Mouse (Mus musculus): ENCODE results near the gene Sertad3. TPM values are rescaled to one million over a fixed set of nuclear protein-coding genes. Genes with fewer than 3 reads are reported as not detected.

Gene Sertad3
- polyA plus RNA-seq, 1 experiment from 2014 or later: 22.0 TPM

DNA sequence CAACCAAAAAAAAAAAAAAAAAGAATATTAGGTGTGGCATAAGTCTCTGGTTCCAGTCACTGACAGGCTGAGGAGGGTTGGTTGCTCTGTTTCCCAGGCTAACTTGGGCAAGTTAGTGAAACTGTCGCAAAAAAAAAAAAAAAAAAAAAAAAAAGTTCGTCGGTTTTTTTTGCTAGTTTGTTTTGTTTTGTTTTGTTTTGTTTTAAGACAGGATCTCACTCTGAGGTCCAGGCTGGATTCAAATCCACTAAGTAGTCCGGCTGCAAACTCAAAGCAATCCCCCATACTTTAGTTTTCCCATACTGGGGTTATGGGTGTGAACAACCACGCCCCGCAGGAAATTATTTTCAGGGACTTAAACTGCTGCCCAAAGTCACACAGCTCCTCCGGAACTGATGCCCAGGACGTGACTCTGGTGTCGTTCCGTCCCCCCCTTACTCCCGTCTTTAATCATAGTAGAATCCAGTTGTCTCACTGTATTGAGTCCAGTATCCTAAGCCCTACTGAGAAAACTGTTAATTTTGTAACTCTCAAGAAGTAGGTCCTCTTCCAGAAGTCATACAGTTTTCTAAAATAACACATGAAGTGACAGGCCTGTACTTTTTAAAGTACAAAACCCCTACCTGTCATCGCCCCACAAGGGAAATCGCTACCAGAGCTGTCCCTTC, 12.7 kb downstream of the Sertad3 start:
- ATAC-seq (ENCODE audit: insufficient read depth): no peak
- 3% methylated on average over 13 of the region's 13 CpGs for WGBS
- Histone ChIP-seq H3K9ac (peak overlapping the region; percentile 17), H3K27ac (ENCODE audit: low read depth) (peak overlapping the region; percentile 97), H3K4me3 (ENCODE audit: low read depth, low read length) (peak overlapping the region; percentile 76), H3K36me3 (ENCODE audit: insufficient read depth) (peaks cover 9% of the 10 kb centered on the region), H3K4me1 (ENCODE audit: insufficient read depth) (peaks cover 4% of the 10 kb centered on the region; the same call in 1 of the 2 replicates), H3K9me3 (ENCODE audit: low read depth, low read length) (no peaks in the 10 kb centered on the region), H3K4me2 (peak overlapping the region; percentile 83), H3K27me3 (ENCODE audit: insufficient read depth, low read length) (no peaks in the 10 kb centered on the region)
- DNase-seq: peak; percentile 74
- no peak for TF ChIP-seq CTCF (IDR thresholded peaks at IDR 0.05; ENCODE audit: low read depth)

DNA sequence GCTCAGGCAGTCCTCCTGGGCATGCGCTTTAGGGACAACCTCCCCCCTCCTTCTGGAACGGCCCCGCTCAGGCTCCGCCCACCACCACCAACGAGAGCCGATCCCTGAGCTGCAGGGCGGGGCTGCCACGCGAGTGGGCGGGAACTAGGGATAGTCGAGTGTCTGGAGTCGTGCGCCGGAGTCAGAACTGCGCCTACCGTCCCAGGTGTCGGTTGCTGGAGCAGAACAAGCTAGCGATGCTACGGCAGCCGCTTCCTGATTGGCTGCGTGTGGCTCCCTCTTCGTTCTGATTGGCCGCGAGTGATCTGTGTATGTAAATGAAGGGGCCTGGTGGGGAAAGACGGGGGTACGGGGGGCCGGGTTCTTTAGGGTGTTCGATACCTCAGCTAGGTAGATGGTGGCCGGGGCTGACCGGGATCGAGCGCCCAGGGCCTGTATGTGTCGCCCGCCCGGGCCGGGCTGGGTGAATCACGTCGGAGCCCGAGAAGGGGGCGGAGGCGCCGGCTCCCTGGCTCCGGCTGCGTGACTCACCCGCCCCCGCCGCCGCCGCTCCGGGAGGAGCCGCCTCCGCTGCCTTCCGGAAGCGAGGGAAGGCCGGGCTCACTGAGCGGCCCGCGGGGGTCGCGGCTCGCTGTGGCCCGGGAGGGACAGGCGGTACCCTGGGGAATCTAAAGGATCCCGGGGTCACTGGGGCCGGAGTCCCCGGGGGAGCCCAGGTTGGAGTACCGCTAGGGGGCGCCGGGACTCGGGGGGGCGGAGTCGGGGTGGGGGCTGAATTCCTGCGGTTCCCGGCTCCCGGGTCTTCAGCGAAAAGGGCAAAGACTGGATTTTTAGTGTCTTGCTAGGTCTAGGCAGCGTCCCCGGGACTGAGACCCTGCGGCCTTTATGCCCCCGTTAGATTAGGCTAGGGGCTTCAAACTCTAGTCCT, 13.5 kb downstream of the Sertad3 start, which contains the start of gene Sertad1:
Gene Sertad1, plus strand, starts transcription at position 141 of the 928 bp plus-strand sequence.
- Histone ChIP-seq H3K4me3 (ENCODE audit: low read depth, low read length) (peak within 1 kb of the TSS; percentile 76), H3K27me3 (ENCODE audit: insufficient read depth, low read length) (no peaks in the 10 kb centered on the region), H3K9ac (peak within 1 kb of the TSS; percentile 86), H3K4me1 (ENCODE audit: insufficient read depth) (peaks cover 6% of the 10 kb centered on the region), H3K36me3 (ENCODE audit: insufficient read depth) (peaks cover 9% of the 10 kb centered on the region), H3K4me2 (peak within 1 kb of the TSS; percentile 83), H3K27ac (ENCODE audit: low read depth) (peak within 1 kb of the TSS; percentile 97), H3K9me3 (ENCODE audit: low read depth, low read length) (no peaks in the 10 kb centered on the region)
- ATAC-seq (ENCODE audit: insufficient read depth) (peak; percentile 92), DNase-seq (peak; percentile 100)
- peak; percentile 61 for TF ChIP-seq CTCF (IDR thresholded peaks at IDR 0.05; ENCODE audit: low read depth)
- under 1% methylated on average over 80 of the region's 80 CpGs for WGBS

DNA sequence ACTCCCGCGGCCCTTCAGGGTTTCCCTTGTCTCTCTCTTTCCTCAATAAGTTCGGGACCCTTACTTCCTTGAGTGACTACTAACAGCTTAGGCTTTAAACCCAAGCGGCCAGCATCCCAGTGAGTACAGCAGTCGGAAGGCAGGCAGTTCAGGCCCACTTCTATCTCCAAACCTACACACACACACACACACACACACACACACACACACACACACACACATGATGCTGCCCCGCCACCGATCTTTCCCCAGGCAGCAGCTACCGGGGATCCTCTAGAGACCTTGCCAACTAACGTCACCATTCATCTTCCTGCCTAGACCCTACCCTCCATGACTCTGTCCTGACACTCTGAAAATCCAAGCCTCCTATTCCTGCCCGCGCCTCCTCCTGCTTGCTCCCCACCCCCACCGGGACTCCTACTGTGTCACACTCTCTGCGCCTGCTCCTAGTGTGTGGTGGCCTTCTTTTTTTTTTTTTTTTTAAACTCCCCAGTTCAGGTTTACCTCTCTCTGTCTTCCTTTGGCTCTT, 14.2 kb downstream of the Sertad3 start:
- no peaks in the 10 kb centered on the region for H3K9me3 ChIP-seq (ENCODE audit: low read depth, low read length)
- H3K4me3 ChIP-seq (ENCODE audit: low read depth, low read length): peak overlapping the region; percentile 76
- H3K4me2 ChIP-seq: peak overlapping the region; percentile 83
- peak overlapping the region; percentile 86 for H3K9ac ChIP-seq
- peak overlapping the region; percentile 97 for H3K27ac ChIP-seq (ENCODE audit: low read depth)
- ATAC-seq (ENCODE audit: insufficient read depth): no peak
- H3K27me3 ChIP-seq (ENCODE audit: insufficient read depth, low read length): no peaks in the 10 kb centered on the region
- DNase-seq: peak; percentile 55
- TF ChIP-seq CTCF (IDR thresholded peaks at IDR 0.05; ENCODE audit: low read depth): no peak
- WGBS: 0% methylated on average over 13 of the region's 13 CpGs
- H3K36me3 ChIP-seq (ENCODE audit: insufficient read depth): peaks cover 9% of the 10 kb centered on the region
- peaks cover 6% of the 10 kb centered on the region for H3K4me1 ChIP-seq (ENCODE audit: insufficient read depth)

GRCm38 (mm10) chr7:27489270-27489869, 15.8 kb downstream of the Sertad3 start:
- H3K4me2 ChIP-seq: peak overlapping the region; percentile 55; the same call in 1 of the 2 replicates
- TF ChIP-seq CTCF (IDR thresholded peaks at IDR 0.05; ENCODE audit: low read depth): no peak
- no peak overlapping the region for H3K9ac ChIP-seq

GRCm38 (mm10) chr7:27490227-27490542, 16.6 kb downstream of the Sertad3 start:
- no peak for DNase-seq
- Histone ChIP-seq H3K9ac (peak overlapping the region; percentile 49), H3K27me3 (ENCODE audit: insufficient read depth, low read length) (no peaks in the 10 kb centered on the region), H3K36me3 (ENCODE audit: insufficient read depth) (peaks cover 9% of the 10 kb centered on the region), H3K9me3 (ENCODE audit: low read depth, low read length) (no peaks in the 10 kb centered on the region), H3K4me3 (ENCODE audit: low read depth, low read length) (peak overlapping the region; percentile 31), H3K4me2 (peak overlapping the region; percentile 55), H3K27ac (ENCODE audit: low read depth) (peak overlapping the region; percentile 85), H3K4me1 (ENCODE audit: insufficient read depth) (peaks cover 6% of the 10 kb centered on the region)
- WGBS: 23% methylated on average over 4 of the region's 4 CpGs
- TF ChIP-seq CTCF (IDR thresholded peaks at IDR 0.05; ENCODE audit: low read depth): no peak
- no peak for ATAC-seq (ENCODE audit: insufficient read depth)

More at GRCm38 (mm10) chr7:27489270-27489869, 15.8 kb downstream of the Sertad3 start:
- ATAC-seq (ENCODE audit: insufficient read depth): no peak
- no peak overlapping the region for H3K27ac ChIP-seq (ENCODE audit: low read depth)
- H3K9me3 ChIP-seq (ENCODE audit: low read depth, low read length): no peaks in the 10 kb centered on the region
- H3K36me3 ChIP-seq (ENCODE audit: insufficient read depth): peaks cover 9% of the 10 kb centered on the region
- no peak for DNase-seq
- 90% methylated on average over 25 of the region's 25 CpGs for WGBS
- H3K4me3 ChIP-seq (ENCODE audit: low read depth, low read length): no peak overlapping the region
- no peaks in the 10 kb centered on the region for H3K27me3 ChIP-seq (ENCODE audit: insufficient read depth, low read length)
- H3K4me1 ChIP-seq (ENCODE audit: insufficient read depth): peaks cover 6% of the 10 kb centered on the region

- H3K27ac ChIP-seq (ENCODE audit: low read depth): peak overlapping the region; percentile 85
- peak overlapping the region; percentile 55 for H3K4me2 ChIP-seq
- H3K9ac ChIP-seq: peak overlapping the region; percentile 49
- H3K4me1 ChIP-seq (ENCODE audit: insufficient read depth): peaks cover 6% of the 10 kb centered on the region
- H3K9me3 ChIP-seq (ENCODE audit: low read depth, low read length): no peaks in the 10 kb centered on the region
- no peaks in the 10 kb centered on the region for H3K27me3 ChIP-seq (ENCODE audit: insufficient read depth, low read length)
- peak overlapping the region; percentile 31 for H3K4me3 ChIP-seq (ENCODE audit: low read depth, low read length)
- DNase-seq (peak; percentile 95), ATAC-seq (ENCODE audit: insufficient read depth) (peak; percentile 82)
- under 1% methylated on average over 32 of the region's 33 CpGs for WGBS
- TF ChIP-seq CTCF (IDR thresholded peaks at IDR 0.05; ENCODE audit: low read depth): peak; percentile 66
- peaks cover 9% of the 10 kb centered on the region for H3K36me3 ChIP-seq (ENCODE audit: insufficient read depth)
These were observed 17.2 kb downstream of the Sertad3 start for GRCm38 (mm10) chr7:27490543-27491329.

Data from lung, embryonic 14.5 days (tissue).